Mouse (Mus musculus): ENCODE measurements at regions not wholly inside any gene's neighbourhood (a gene's known extent, or its start where the extent isn't known, plus 50 kb on each side); places are given as distances from the start of the nearest gene placed in this dataset.

DNA sequence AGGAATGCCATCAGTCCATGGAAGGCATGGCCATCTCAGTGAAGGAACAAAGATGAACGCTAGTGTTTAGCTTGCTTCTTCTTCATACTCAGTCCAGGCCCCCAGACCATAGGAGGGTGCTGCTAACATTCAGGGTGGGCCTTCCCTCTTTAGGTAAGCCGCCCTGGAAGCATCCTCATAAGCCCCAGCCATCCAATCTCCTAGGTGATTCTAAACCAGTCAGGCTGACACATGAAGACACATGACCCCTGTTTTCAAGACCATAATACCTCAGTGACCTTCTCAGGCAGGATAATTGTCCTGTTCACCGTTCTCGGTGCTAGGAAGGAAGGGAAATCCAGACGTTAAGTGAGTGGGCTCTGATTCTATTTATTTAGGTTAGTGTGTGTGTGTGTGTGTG is 119.2 kb upstream of the Hes1 start:
- Histone ChIP-seq H3K4me2 (ENCODE audit: low read length) (no peak overlapping the region), H3K36me3 (ENCODE audit: control insufficient read depth, insufficient read depth, low read length) (no peaks in the 10 kb centered on the region), H3K27me3 (replicated peaks; ENCODE audit: control insufficient read depth, insufficient read depth, low read length) (no peaks in the 10 kb centered on the region), H3K4me1 (ENCODE audit: control insufficient read depth, insufficient read depth, low read length) (peaks cover 7% of the 10 kb centered on the region), H3K27ac (ENCODE audit: low read depth, low read length) (no peak overlapping the region), H3K9me3 (replicated peaks; ENCODE audit: control insufficient read depth, low read length) (no peaks in the 10 kb centered on the region), H3K4me3 (ENCODE audit: low read depth, low read length) (no peak overlapping the region), H3K9ac (ENCODE audit: low read length) (no peak overlapping the region)
- WGBS, result 75% methylated on average over 5 of the region's 5 CpGs
- ATAC-seq (no peak), DNase-seq (ENCODE audit: low spot score) (no peak)

DNA sequence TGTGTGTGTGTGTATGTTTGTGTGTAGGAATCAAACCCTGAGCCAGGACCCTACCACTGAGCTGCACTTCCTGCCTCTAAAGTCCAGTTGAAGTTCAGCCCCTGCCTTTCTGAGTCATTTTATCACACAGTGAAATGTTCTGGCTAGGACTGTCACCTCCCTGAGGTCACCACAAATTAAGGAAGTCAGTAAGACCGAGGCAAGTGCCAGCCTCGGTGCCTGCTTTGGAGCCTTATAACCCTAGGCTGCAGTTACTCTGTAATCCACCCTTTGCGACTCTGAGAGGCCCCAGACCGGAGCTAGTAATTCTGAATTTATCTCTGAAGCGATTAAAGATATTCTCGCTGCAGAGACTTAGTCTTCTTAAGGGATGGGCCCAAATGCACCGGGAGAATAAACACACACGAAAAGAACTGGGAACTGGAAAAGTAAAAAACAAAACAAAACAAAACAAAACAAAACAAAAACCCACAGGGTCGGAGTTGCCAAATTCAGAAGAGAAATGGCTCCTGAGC is 118.8 kb upstream of the Hes1 start:
- no peaks in the 10 kb centered on the region for H3K36me3 ChIP-seq (ENCODE audit: control insufficient read depth, insufficient read depth, low read length)
- 12% methylated on average over 9 of the region's 9 CpGs for WGBS
- peak overlapping the region; percentile 55; the same call in 1 of the 2 replicates for H3K27ac ChIP-seq (ENCODE audit: low read depth, low read length)
- DNase-seq (ENCODE audit: low spot score) (no peak), ATAC-seq (0 out of 2 replicates have a peak, but pooled peaks have one; percentile 21)
- H3K4me1 ChIP-seq (ENCODE audit: control insufficient read depth, insufficient read depth, low read length), result peaks cover 7% of the 10 kb centered on the region
- peak overlapping the region; percentile 88 for H3K4me2 ChIP-seq (ENCODE audit: low read length)
- peak overlapping the region; percentile 31 for H3K4me3 ChIP-seq (ENCODE audit: low read depth, low read length)
- peak overlapping the region; percentile 61 for H3K9ac ChIP-seq (ENCODE audit: low read length)
- no peaks in the 10 kb centered on the region for H3K27me3 ChIP-seq (replicated peaks; ENCODE audit: control insufficient read depth, insufficient read depth, low read length)
- H3K9me3 ChIP-seq (replicated peaks; ENCODE audit: control insufficient read depth, low read length), result no peaks in the 10 kb centered on the region

DNA sequence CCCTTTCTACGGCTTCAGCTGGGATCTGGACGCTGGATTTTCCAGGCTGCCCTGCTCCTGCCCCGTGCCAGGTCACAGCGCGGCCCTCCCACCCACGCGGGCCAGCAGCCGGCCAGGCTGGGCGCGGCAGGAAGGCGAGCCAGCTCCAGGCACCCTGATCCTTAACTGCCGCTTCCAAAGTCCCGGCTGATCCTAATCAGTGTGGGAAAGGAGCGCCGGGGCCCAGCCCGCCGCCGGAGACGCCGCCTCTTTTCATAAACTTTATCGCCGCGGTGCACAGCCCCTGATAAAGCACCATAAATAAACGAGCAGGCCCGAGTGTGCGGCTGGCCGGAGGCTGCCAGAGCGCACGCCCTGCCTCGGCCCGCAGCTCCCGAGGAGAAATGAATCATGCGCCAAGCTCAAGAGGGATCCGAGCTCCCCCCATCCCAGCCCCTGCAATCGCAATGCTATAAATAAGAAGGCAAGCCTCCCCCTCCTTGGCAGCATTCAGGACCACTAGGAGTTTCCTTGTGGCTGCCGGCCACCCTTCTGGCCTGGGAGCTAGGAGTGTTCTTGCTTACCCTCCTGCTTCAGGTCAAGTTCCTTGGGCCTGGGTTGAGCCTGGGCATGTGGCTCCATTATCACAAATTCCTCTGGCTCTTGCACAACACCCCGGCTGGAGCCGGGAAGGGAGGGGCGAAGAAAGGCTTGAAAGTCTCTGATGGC is 118.1 kb upstream of the Hes1 start:
- peak overlapping the region; percentile 55; the same call in 1 of the 2 replicates for H3K27ac ChIP-seq (ENCODE audit: low read depth, low read length)

DNA sequence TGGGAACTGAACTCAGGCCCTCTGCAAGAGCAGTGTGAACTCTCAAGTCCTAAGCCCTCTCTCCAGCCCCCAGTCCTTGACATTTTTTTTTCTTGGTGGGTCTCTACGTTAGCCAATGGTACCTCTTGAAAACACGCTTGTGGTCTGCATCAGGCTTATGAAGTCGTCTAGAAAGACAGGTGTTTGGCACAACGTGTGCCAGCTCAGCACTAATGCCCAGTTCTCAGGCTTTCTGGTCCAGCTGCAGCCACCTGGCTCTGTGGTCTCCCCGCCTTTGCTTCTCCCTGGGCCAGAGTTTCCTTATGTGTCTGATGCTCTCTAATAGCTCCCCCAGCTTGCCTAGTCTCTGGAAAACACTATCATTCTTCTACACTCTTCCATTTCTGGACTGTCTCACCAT is 117.2 kb upstream of the Hes1 start:
- Histone ChIP-seq H3K4me2 (ENCODE audit: low read length) (no peak overlapping the region), H3K4me1 (ENCODE audit: control insufficient read depth, insufficient read depth, low read length) (peaks cover 7% of the 10 kb centered on the region), H3K27ac (ENCODE audit: low read depth, low read length) (no peak overlapping the region), H3K9me3 (replicated peaks; ENCODE audit: control insufficient read depth, low read length) (no peaks in the 10 kb centered on the region), H3K9ac (ENCODE audit: low read length) (no peak overlapping the region), H3K27me3 (replicated peaks; ENCODE audit: control insufficient read depth, insufficient read depth, low read length) (no peaks in the 10 kb centered on the region), H3K36me3 (ENCODE audit: control insufficient read depth, insufficient read depth, low read length) (no peaks in the 10 kb centered on the region), H3K4me3 (ENCODE audit: low read depth, low read length) (no peak overlapping the region)
- ATAC-seq (no peak), DNase-seq (ENCODE audit: low spot score) (no peak)
- WGBS, result 82% methylated on average over 5 of the region's 5 CpGs

More for the DNA sequence above, 118.1 kb upstream of the Hes1 start:
- WGBS, result 2% methylated on average over 39 of the region's 39 CpGs
- Histone ChIP-seq H3K4me3 (ENCODE audit: low read depth, low read length) (peak overlapping the region; percentile 31), H3K9ac (ENCODE audit: low read length) (peak overlapping the region; percentile 61), H3K4me2 (ENCODE audit: low read length) (peak overlapping the region; percentile 88), H3K4me1 (ENCODE audit: control insufficient read depth, insufficient read depth, low read length) (peaks cover 7% of the 10 kb centered on the region), H3K9me3 (replicated peaks; ENCODE audit: control insufficient read depth, low read length) (no peaks in the 10 kb centered on the region), H3K36me3 (ENCODE audit: control insufficient read depth, insufficient read depth, low read length) (no peaks in the 10 kb centered on the region), H3K27me3 (replicated peaks; ENCODE audit: control insufficient read depth, insufficient read depth, low read length) (no peaks in the 10 kb centered on the region)
- DNase-seq (ENCODE audit: low spot score) (peak; percentile 58), ATAC-seq (peak; percentile 77)

DNA sequence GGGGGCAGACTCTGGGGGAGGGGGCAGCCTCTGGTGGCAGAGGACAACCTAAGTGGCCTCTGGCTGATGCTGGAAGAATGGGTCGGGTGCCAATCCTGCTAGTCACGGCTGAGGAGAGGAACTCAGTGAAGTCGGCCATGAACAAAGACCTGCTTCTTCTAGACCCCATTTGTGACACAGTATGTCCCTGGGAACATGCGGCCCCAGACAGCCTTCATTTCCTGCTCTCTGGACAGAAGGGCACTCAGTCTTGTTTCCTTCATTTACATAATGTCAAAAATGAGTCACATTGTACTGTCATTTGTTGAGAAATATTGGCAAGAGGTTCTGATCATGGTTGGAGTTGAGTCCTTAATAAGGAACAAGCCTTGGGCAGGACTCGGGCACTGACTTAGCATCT is 116.5 kb upstream of the Hes1 start:
- H3K27me3 ChIP-seq (replicated peaks; ENCODE audit: control insufficient read depth, insufficient read depth, low read length), result no peaks in the 10 kb centered on the region
- H3K36me3 ChIP-seq (ENCODE audit: control insufficient read depth, insufficient read depth, low read length), result no peaks in the 10 kb centered on the region
- 76% methylated on average over 5 of the region's 5 CpGs for whole genome bisulfite sequencing
- H3K4me3 ChIP-seq (ENCODE audit: low read depth, low read length), result no peak overlapping the region
- no peak overlapping the region for H3K4me2 ChIP-seq (ENCODE audit: low read length)
- no peak overlapping the region for H3K27ac ChIP-seq (ENCODE audit: low read depth, low read length)
- ATAC-seq, result no peak
- H3K4me1 ChIP-seq (ENCODE audit: control insufficient read depth, insufficient read depth, low read length), result peaks cover 7% of the 10 kb centered on the region
- H3K9ac ChIP-seq (ENCODE audit: low read length), result no peak overlapping the region
- H3K9me3 ChIP-seq (replicated peaks; ENCODE audit: control insufficient read depth, low read length), result no peaks in the 10 kb centered on the region
- DNase-seq (ENCODE audit: low spot score), result no peak

DNA sequence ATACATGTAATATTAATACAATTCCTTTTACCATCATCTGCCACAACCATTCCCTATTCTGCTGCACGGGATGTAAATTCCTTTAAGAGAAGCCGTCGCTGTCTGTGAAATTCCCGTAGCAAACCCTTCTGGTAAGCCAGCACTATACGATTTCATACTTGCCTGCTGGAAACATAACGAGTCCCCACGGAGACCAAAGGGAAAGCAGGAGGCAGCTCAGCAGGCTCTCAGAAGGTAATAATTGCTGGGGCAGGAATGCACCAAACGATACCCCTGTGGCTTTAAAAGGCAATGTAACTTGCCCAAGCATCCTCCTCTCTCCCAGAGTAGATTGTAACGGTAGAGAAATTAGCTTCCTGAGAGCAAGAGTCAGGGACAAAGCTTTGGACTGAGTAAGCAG is 114.0 kb upstream of the Hes1 start:
- no peak overlapping the region for H3K27ac ChIP-seq (ENCODE audit: low read depth, low read length)
- DNase-seq (ENCODE audit: low spot score), result no peak
- no peaks in the 10 kb centered on the region for H3K36me3 ChIP-seq (ENCODE audit: control insufficient read depth, insufficient read depth, low read length)
- whole genome bisulfite sequencing, result 32% methylated on average over 9 of the region's 9 CpGs
- no peak overlapping the region for H3K4me3 ChIP-seq (ENCODE audit: low read depth, low read length)
- no peak overlapping the region for H3K4me2 ChIP-seq (ENCODE audit: low read length)
- peaks cover 7% of the 10 kb centered on the region for H3K4me1 ChIP-seq (ENCODE audit: control insufficient read depth, insufficient read depth, low read length)
- H3K9me3 ChIP-seq (replicated peaks; ENCODE audit: control insufficient read depth, low read length), result no peaks in the 10 kb centered on the region
- H3K27me3 ChIP-seq (replicated peaks; ENCODE audit: control insufficient read depth, insufficient read depth, low read length), result no peaks in the 10 kb centered on the region
- no peak overlapping the region for H3K9ac ChIP-seq (ENCODE audit: low read length)
- ATAC-seq, result no peak

DNA sequence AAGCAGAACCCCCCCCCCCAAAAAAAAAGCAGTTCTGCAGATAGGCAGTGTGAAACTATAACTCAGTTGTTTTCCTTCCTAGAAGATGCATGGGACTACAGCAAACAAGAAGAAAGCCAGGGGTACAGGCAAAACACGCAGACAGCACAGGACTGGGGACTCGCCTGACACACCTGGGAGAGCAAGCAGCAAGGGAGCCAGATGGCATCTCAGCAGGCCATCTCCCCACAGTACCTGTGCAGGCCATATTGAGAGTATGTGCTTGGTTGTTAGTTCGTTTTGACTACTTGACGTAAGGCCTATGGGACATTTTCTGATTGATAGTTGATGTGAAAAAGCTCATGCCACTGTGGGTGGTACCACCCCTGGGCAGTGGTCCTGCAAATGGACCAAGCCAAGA is 113.4 kb upstream of the Hes1 start:
- no peak for DNase-seq (ENCODE audit: low spot score)
- ATAC-seq, result no peak

DNA sequence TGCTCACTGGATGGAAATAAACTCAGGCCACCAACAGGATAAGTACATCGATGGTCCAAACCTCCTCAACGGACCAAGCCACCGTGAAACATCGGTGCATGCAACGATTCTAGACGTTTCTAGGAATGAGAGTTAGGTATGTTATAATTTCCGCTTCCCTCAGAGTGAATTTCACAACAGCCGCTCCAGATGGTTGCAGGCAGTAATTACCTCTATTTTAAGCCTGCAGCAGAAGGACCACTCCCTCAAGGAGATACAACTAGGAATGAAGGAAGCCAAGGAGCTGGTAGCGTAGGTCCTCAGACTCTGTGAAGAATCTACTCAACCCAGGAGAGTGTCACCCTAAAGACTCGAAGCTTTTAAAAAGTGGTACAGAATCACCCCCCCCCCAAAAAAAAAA is 109.5 kb upstream of the Hes1 start:
- 91% methylated on average over 10 of the region's 10 CpGs for WGBS
- Histone ChIP-seq H3K36me3 (ENCODE audit: control insufficient read depth, insufficient read depth, low read length) (no peaks in the 10 kb centered on the region), H3K27me3 (replicated peaks; ENCODE audit: control insufficient read depth, insufficient read depth, low read length) (no peaks in the 10 kb centered on the region), H3K4me2 (ENCODE audit: low read length) (no peak overlapping the region), H3K27ac (ENCODE audit: low read depth, low read length) (no peak overlapping the region), H3K4me3 (ENCODE audit: low read depth, low read length) (no peak overlapping the region), H3K4me1 (ENCODE audit: control insufficient read depth, insufficient read depth, low read length) (no peaks in the 10 kb centered on the region), H3K9ac (ENCODE audit: low read length) (no peak overlapping the region), H3K9me3 (replicated peaks; ENCODE audit: control insufficient read depth, low read length) (no peaks in the 10 kb centered on the region)
- DNase-seq (ENCODE audit: low spot score) (no peak), ATAC-seq (no peak)

More for the DNA sequence above, 113.4 kb upstream of the Hes1 start:
- no peak overlapping the region for H3K4me3 ChIP-seq (ENCODE audit: low read depth, low read length)
- no peaks in the 10 kb centered on the region for H3K36me3 ChIP-seq (ENCODE audit: control insufficient read depth, insufficient read depth, low read length)
- no peak overlapping the region for H3K27ac ChIP-seq (ENCODE audit: low read depth, low read length)
- H3K9me3 ChIP-seq (replicated peaks; ENCODE audit: control insufficient read depth, low read length), result no peaks in the 10 kb centered on the region
- no peak overlapping the region for H3K4me2 ChIP-seq (ENCODE audit: low read length)
- H3K9ac ChIP-seq (ENCODE audit: low read length), result no peak overlapping the region
- peaks cover 6% of the 10 kb centered on the region; the same call in 1 of the 2 replicates for H3K4me1 ChIP-seq (ENCODE audit: control insufficient read depth, insufficient read depth, low read length)
- H3K27me3 ChIP-seq (replicated peaks; ENCODE audit: control insufficient read depth, insufficient read depth, low read length), result no peaks in the 10 kb centered on the region
- WGBS, result 86% methylated on average over 4 of the region's 4 CpGs

DNA sequence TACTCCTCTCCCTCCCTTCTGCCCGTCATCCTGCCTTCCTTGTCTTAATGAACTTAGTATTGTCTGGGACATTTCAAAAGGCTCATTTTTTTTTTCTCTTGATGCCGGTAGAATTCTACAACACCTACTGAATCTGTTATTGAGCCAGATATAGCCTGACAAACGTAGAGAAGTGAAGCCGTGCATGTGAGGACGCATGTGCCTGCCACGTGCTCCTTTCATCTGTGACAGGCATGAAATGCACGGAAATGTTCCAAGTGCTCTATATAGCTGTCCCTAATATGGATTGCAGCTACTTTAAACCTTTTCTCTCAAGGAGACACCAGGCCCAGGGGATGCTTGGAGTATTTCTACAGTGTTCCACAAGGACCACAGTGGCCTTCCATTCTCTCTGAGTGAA is 107.3 kb upstream of the Hes1 start:
- Histone ChIP-seq H3K4me2 (ENCODE audit: low read length) (no peak overlapping the region), H3K4me3 (ENCODE audit: low read depth, low read length) (no peak overlapping the region), H3K9ac (ENCODE audit: low read length) (no peak overlapping the region), H3K27me3 (replicated peaks; ENCODE audit: control insufficient read depth, insufficient read depth, low read length) (no peaks in the 10 kb centered on the region), H3K27ac (ENCODE audit: low read depth, low read length) (no peak overlapping the region), H3K9me3 (replicated peaks; ENCODE audit: control insufficient read depth, low read length) (no peaks in the 10 kb centered on the region), H3K36me3 (ENCODE audit: control insufficient read depth, insufficient read depth, low read length) (no peaks in the 10 kb centered on the region), H3K4me1 (ENCODE audit: control insufficient read depth, insufficient read depth, low read length) (no peaks in the 10 kb centered on the region)
- WGBS, result 68% methylated on average over 7 of the region's 7 CpGs
- DNase-seq (ENCODE audit: low spot score) (no peak), ATAC-seq (no peak)

Measured in forebrain, embryonic 14.5 days (tissue).